Mouse (Mus musculus) megakaryocyte, embryonic 14.5 days (primary cell): ENCODE results near the gene 1700024P04Rik.

Experiments used
- FLI1 ChIP-seq: IDR thresholded peaks from 2 replicates; pipeline ENCODE4 v1.6.1; 2012; ENCODE audit warnings: low read length, inconsistent platforms, mixed read lengths
- GATA1 ChIP-seq: IDR thresholded peaks from 3 replicates; pipeline ENCODE4 v1.6.1; 2012; ENCODE audit warnings: mixed read lengths, low read length, inconsistent platforms, borderline replicate concordance

GRCm38 (mm10) chr13:98955676-98956075, 28.7 kb downstream of the 1700024P04Rik start:
- no peak for TF ChIP-seq GATA1
- no peak for TF ChIP-seq FLI1
